ENCODE assay signal across 8 mouse cellular contexts in genomic region chr14:99579271-99579759, GRCm38 (mm10).
DNase-seq lines count a peak whose midpoint lies in the region; ATAC-seq and TF ChIP-seq lines count a peak whose summit lies in the region.

No protein-coding gene starts in this region.

- no peak overlapping the region for H3K27ac ChIP-seq in heart, embryonic 13.5 days (replicated peaks)
- no peak overlapping the region for H3K27ac ChIP-seq in liver, postnatal 0 days (ENCODE audit: low read depth)
- no peak overlapping the region for H3K27ac ChIP-seq in liver, embryonic 12.5 days
- H3K27ac ChIP-seq in hindbrain, postnatal 0 days: no peak overlapping the region
- peak overlapping the region; percentile 99 for H3K27ac ChIP-seq in small intestine, adult 2 months (ENCODE audit: insufficient read depth, low read depth, low read length)

- TF ChIP-seq EP300 in liver, postnatal 0 days (IDR thresholded peaks at IDR 0.05; ENCODE audit: low read depth): no peak

- peak overlapping the region; percentile 24; the same call in 1 of the 2 replicates for H3K4me3 ChIP-seq in heart, embryonic 13.5 days
- H3K4me3 ChIP-seq in liver, postnatal 0 days (ENCODE audit: low read depth, low read length): no peak overlapping the region
- H3K4me3 ChIP-seq in liver, embryonic 12.5 days: no peak overlapping the region
- no peak overlapping the region for H3K4me3 ChIP-seq in hindbrain, postnatal 0 days (ENCODE audit: low read length)
- H3K4me3 ChIP-seq in small intestine, adult 2 months (ENCODE audit: low read depth, low read length): no peak overlapping the region

- no peak for ATAC-seq in heart, embryonic 13.5 days (ENCODE audit: extremely low read depth, insufficient number of reproducible peaks, low FRiP score, low TSS enrichment)
- ATAC-seq in liver, postnatal 0 days: no peak
- no peak for ATAC-seq in liver, embryonic 12.5 days
- ATAC-seq in hindbrain, postnatal 0 days: no peak
- no peak for ATAC-seq in CD4-positive, CD25-positive, alpha-beta regulatory T cell, adult 4 months

- H3K4me1 ChIP-seq in heart, embryonic 13.5 days: peaks cover 19% of the 10 kb centered on the region
- H3K4me1 ChIP-seq in liver, postnatal 0 days (ENCODE audit: insufficient read depth): no peaks in the 10 kb centered on the region
- no peaks in the 10 kb centered on the region for H3K4me1 ChIP-seq in liver, embryonic 12.5 days
- H3K4me1 ChIP-seq in hindbrain, postnatal 0 days (ENCODE audit: insufficient read depth, low read length): no peaks in the 10 kb centered on the region
- H3K4me1 ChIP-seq in small intestine, adult 2 months (ENCODE audit: control insufficient read depth, insufficient read depth, insufficient read length, low read length): peaks cover 19% of the 10 kb centered on the region

- H3K9ac ChIP-seq in heart, embryonic 13.5 days: no peak overlapping the region; the same call in 1 of the 2 replicates
- H3K9ac ChIP-seq in liver, postnatal 0 days (replicated peaks): no peak overlapping the region
- H3K9ac ChIP-seq in liver, embryonic 12.5 days: no peak overlapping the region
- no peak overlapping the region for H3K9ac ChIP-seq in hindbrain, postnatal 0 days (replicated peaks; ENCODE audit: low read length)

- WGBS in heart, embryonic 13.5 days: 23% methylated on average over 10 of the region's 10 CpGs
- WGBS in liver, postnatal 0 days (ENCODE audit: insufficient replicate concordance): 25% methylated on average over 9 of the region's 10 CpGs
- 29% methylated on average over 9 of the region's 10 CpGs for WGBS in liver, embryonic 12.5 days (ENCODE audit: insufficient replicate concordance)
- WGBS in hindbrain, postnatal 0 days: 30% methylated on average over 10 of the region's 10 CpGs
- WGBS in small intestine, adult 2 months: 16% methylated on average over 10 of the region's 10 CpGs

- no peak for TF ChIP-seq POLR2A in small intestine, adult 2 months (IDR thresholded peaks at IDR 0.05; ENCODE audit: low read depth, low read length)

- H3K9me3 ChIP-seq in heart, embryonic 13.5 days: no peaks in the 10 kb centered on the region
- H3K9me3 ChIP-seq in liver, postnatal 0 days (ENCODE audit: low read length): no peaks in the 10 kb centered on the region
- H3K9me3 ChIP-seq in liver, embryonic 12.5 days (replicated peaks): no peaks in the 10 kb centered on the region
- H3K9me3 ChIP-seq in hindbrain, postnatal 0 days (ENCODE audit: low read length): no peaks in the 10 kb centered on the region

- H3K27me3 ChIP-seq in heart, embryonic 13.5 days (replicated peaks): no peaks in the 10 kb centered on the region
- no peaks in the 10 kb centered on the region for H3K27me3 ChIP-seq in liver, postnatal 0 days (ENCODE audit: insufficient read depth, low read length)
- H3K27me3 ChIP-seq in liver, embryonic 12.5 days (replicated peaks): no peaks in the 10 kb centered on the region
- H3K27me3 ChIP-seq in hindbrain, postnatal 0 days (ENCODE audit: insufficient read depth, low read length): no peaks in the 10 kb centered on the region
- no peaks in the 10 kb centered on the region for H3K27me3 ChIP-seq in small intestine, adult 2 months (ENCODE audit: control insufficient read depth, insufficient read depth, low read length)

- no peak for DNase-seq in heart, adult 9 months (ENCODE audit: low spot score in 2 of 2)
- no peak for DNase-seq in liver, postnatal 0 days
- no peak for DNase-seq in hindbrain, postnatal 0 days (ENCODE audit: low spot score)
- DNase-seq in T-cell, adult 2 months (ENCODE audit: low spot score): no peak

- H3K4me2 ChIP-seq in heart, embryonic 13.5 days: peak overlapping the region; percentile 59
- 0 out of 2 replicates have a peak overlapping the region, but pooled peaks have one; percentile 1 for H3K4me2 ChIP-seq in liver, postnatal 0 days (ENCODE audit: low read depth, low read length)
- no peak overlapping the region for H3K4me2 ChIP-seq in liver, embryonic 12.5 days
- 0 out of 2 replicates have a peak overlapping the region, but pooled peaks have one; percentile 13 for H3K4me2 ChIP-seq in hindbrain, postnatal 0 days (ENCODE audit: low read depth, low read length)

- H3K36me3 ChIP-seq in heart, embryonic 13.5 days: no peaks in the 10 kb centered on the region
- H3K36me3 ChIP-seq in liver, postnatal 0 days (replicated peaks; ENCODE audit: insufficient read depth, low read length): no peaks in the 10 kb centered on the region
- H3K36me3 ChIP-seq in liver, embryonic 12.5 days: no peaks in the 10 kb centered on the region
- H3K36me3 ChIP-seq in hindbrain, postnatal 0 days (ENCODE audit: insufficient read depth, low read length): no peaks in the 10 kb centered on the region
- H3K36me3 ChIP-seq in small intestine, adult 2 months (ENCODE audit: control insufficient read depth, insufficient read depth, low read length): no peaks in the 10 kb centered on the region

- TF ChIP-seq CTCF in liver, postnatal 0 days (IDR thresholded peaks at IDR 0.05; ENCODE audit: low read depth): no peak
- TF ChIP-seq CTCF in hindbrain, postnatal 0 days (IDR thresholded peaks at IDR 0.05; ENCODE audit: low read depth): no peak
- TF ChIP-seq CTCF in small intestine, adult 2 months (IDR thresholded peaks at IDR 0.05; ENCODE audit: extremely low read depth, insufficient read length, insufficient replicate concordance, low read depth, low read length): no peak
